Mouse (Mus musculus) inflammation-experienced regulatory T-cells, adult 16 weeks (primary cell): ENCODE measurements around the gene Rpl36-ps4. TPM values are rescaled to one million over a fixed set of nuclear protein-coding genes. Genes with fewer than 3 reads are reported as not detected.

ENCODE experiments used
- polyA plus RNA-seq: library from polyadenylated mRNA; unstranded; fragments of 100-300 nt; shearing (Covaris generic); gene quantifications from one replicate; pipeline ENCODE4 v1.2.1, GENCODE M21; 2017

The Rpl36-ps4 gene
- polyA plus RNA-seq, result not detected

DNA sequence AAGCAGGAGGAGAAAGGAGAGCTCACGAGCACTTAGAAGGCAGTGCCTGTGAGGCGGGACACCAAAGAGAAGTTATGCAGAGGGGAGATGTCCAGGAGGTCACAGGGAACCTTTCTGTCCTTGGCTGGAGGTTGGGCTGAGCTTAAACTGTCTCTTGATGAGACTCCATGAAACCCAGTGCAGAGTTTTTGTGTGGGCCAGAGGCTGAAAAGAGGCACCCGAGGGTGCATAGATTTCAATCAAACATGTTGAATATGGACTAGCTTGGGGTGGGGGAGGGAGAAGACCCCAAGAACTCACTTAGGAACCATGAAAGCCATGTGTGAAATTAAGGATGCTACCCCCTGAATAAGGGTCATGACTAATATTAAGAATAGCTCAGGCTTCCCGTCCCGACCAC lies at the start of gene Rpl36-ps4:
Gene Rpl36-ps4 (plus strand): TSS at position 301 of the 400 bp plus-strand sequence.

Other genes starting within 250 kb of the Rpl36-ps4 start
- gene Msh2, start 248.6 kb upstream of the Rpl36-ps4 start, polyA plus RNA-seq, result 87.8 TPM
- gene Kcnk12, start 123.0 kb upstream of the Rpl36-ps4 start, polyA plus RNA-seq, result not detected
- 52.4 TPM for gene Msh6, start 54.1 kb downstream of the Rpl36-ps4 start, polyA plus RNA-seq
- 10.6 TPM for gene Fbxo11, start 144.3 kb downstream of the Rpl36-ps4 start, polyA plus RNA-seq